Mouse (Mus musculus) bone marrow, adult 2 months (tissue): ENCODE measurements around the gene Hmx2.
A peak's percentile ranks its signal among the peaks of the same experiment; 100 is the strongest.

ENCODE experiments used
- CTCF ChIP-seq: fragments of 200-500 bp; IDR thresholded peaks from 2 replicates; pipeline ENCODE4 v1.5.1; 2011; ENCODE audit warnings: low read length, control low read depth; ENCODE audit not compliant: control insufficient read depth, insufficient read depth
- POLR2A ChIP-seq: fragments of 200-500 bp; IDR thresholded peaks from 2 replicates; pipeline ENCODE4 v1.6.1; 2011; ENCODE audit warnings: low read depth, mild to moderate bottlenecking, control low read depth, low read length, borderline replicate concordance; ENCODE audit not compliant: control insufficient read depth

DNA sequence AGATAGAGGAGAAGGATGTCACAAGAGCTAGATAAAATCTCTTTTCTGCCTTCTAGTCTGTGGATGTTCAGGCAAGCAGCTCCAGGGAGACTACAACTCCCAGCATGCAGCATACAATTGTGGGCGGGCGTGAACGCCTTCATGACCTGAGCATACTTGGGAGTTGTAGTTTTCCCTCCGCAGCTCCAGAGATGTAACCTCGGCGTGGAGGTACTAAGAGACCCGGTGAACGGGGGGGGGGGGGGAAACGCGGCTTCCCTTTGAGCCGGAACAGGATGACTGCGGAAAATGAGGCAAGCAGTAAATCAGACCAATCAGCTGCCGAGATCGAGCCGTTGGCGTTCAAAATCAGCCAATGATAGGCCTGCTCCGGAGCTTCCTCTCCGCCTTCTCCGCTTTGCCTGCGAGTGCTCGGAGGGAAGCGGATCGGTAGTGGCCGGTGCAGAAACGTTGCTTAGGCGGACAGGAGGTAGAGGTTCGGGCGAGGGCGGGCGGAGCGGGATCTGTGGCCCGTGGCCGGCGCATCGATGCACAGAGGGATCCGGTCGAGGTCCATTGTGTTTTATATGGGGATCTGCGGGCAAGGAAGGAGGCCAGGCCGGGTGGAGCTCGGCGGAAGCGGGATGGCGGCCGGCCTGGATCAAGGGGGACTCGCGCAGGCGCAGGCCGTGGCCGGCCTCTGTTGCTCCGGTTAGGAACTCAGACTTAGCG lies 11.6 kb downstream of the Hmx2 start, which contains the start of gene Bub3:
- TF ChIP-seq CTCF: no peak
- peak; percentile 95 for TF ChIP-seq POLR2A
